ENCODE assay signal across 14 mouse cellular contexts in the genomic region with DNA sequence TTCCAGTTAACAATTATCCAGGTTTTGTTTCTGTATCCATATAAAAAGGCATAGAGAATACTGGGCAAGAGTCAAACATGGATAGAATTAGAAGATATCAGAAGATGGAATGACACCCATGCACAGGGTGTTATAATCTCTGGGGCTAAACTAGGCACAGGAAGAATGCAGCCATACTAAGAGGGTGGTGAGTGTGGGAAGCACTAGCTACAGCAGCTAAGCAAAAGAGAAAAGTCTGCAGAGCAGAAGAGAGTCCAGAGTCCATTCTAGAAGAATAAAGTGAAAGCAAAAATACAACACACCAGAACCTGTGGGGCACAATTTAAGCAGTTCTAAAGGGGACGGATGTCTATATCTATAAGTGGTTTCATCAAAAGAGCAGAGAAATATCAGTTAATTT.
"Had no signal": no experiment of that assay in that cellular context is flagged by ENCODE, and none has a peak within 500 bp of the region (broad histone marks: within the 10 kb centered on the region; RNA-seq: fewer than 3 reads in every experiment).

No protein-coding gene starts in this region.

- H3K9ac ChIP-seq: limb, embryonic 13.5 days; lung, embryonic 14.5 days; neural tube, embryonic 15.5 days had no signal

- H3K4me3 ChIP-seq: limb, embryonic 13.5 days; midbrain, embryonic 10.5 days; myocyte; neural tube, embryonic 15.5 days had no signal

- H3K4me2 ChIP-seq: limb, embryonic 13.5 days; liver, embryonic 11.5 days; lung, embryonic 14.5 days; neural tube, embryonic 15.5 days had no signal

- H3K4me1 ChIP-seq: limb, embryonic 13.5 days had no signal

- H3K9me3 ChIP-seq: limb, embryonic 13.5 days; midbrain, embryonic 10.5 days; neural tube, embryonic 15.5 days had no signal

- H3K27me3 ChIP-seq: limb, embryonic 13.5 days; neural tube, embryonic 15.5 days had no signal

- H3K36me3 ChIP-seq: limb, embryonic 13.5 days; midbrain, embryonic 10.5 days; neural tube, embryonic 15.5 days had no signal

- H3K27ac ChIP-seq: limb, embryonic 13.5 days; midbrain, embryonic 10.5 days; neural tube, embryonic 15.5 days had no signal

- DNase-seq: kidney, postnatal 10 days; left cerebral cortex, postnatal 4 days; lung, embryonic 14.5 days; lung, postnatal 10 days; lung, postnatal 4 days; midbrain, embryonic 14.5 days; right cerebral cortex, adult 18-20 months; right cerebral cortex, postnatal 25 days; thymus, postnatal 36 days had no signal
